Mouse (Mus musculus): Measurements from ENCODE around the gene 9930111J21Rik1. TPM values are rescaled to one million over a fixed set of nuclear protein-coding genes. Genes with fewer than 3 reads are reported as not detected.
"Not testable (repeated sequence)": the region's sequence is repeated elsewhere in the genome, so short reads cannot be mapped to it uniquely, and the experiment has no call there.

The 9930111J21Rik1 gene
- total RNA-seq, 2 experiments from 2014 or later: 0.52 to 1.6 TPM

DNA sequence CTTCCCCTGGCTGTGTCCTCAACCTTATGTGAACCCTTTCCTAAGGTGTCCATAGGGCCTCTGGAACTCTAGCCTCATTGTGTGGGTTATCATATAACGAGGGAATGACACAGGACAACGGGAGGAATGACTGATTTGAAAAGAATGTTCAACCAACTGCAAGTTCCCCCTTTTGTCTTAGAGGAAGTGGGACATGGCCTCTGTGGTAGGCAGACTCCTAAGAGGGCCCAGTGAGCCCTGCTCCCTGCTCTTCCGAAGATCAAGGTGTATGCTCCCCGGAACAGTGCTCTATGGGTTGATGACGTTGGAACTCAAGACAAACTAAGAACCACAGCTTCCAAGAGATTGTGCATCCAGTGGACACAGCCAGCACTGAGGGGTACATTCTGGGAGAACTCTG is 55.4 kb downstream of the 9930111J21Rik1 start:
- not testable (repeated sequence) for DNase-seq (ENCODE audit: low spot score in 2 of 2)

DNA sequence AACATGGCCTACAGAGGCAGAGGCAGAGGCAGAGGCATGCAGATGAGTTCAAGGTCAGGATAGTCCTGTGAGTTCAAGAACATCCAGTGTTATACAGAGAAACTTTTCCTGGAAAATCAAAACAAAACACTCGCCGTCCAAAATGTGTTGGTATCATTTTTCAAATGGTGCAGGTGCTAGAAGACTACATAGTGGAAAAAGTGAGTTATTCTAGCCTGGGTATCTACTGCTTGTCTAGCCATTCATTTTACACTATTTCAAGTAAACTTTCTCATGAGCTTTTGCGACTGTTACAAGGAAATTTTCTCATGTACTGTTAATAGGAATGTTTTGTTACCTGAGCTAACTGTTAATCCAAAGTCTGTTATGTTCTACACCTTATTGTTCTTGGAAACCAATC is 60.8 kb downstream of the 9930111J21Rik1 start:
- DNase-seq (ENCODE audit: low spot score in 2 of 2): no peak

DNA sequence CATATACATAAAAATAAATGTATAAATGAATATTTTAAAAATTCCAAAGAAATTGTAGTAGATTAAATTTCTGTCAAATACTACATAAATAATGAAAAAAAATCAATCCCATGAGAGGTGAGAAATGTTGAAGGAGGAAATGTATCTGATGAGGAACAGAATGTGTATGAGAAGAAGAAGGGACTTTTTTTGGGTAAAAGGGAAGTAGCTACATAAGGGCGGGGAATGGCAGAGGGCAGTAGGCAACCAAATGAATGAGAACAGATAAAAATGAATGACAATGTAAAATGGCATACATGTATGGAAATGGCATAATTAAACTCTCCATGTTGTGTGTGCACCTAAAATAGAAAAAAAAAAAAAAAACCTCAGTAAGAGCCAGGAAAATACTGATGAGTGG is 65.6 kb downstream of the 9930111J21Rik1 start:
- no peak for DNase-seq (ENCODE audit: low spot score in 2 of 2)

DNA sequence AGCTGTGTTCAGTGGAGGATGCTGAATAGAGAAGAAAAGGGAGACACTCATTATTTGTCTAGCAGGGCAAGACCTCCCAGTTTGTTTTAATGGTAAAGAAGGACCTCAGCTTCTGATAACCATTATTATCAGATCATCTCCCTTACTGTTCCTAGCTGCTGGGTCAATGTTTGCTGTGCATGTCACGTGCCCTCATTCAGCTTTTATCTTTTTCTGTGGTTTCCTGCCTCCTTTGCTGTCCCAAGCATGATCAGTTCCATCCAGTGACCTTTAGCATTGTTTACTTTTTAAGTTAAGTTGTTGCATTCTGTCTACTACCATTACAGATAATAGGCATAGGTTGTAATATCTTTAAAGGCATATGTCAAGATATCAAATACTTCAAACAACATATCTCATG is 70.7 kb downstream of the 9930111J21Rik1 start:
- DNase-seq (ENCODE audit: low spot score in 2 of 2): no peak

DNA sequence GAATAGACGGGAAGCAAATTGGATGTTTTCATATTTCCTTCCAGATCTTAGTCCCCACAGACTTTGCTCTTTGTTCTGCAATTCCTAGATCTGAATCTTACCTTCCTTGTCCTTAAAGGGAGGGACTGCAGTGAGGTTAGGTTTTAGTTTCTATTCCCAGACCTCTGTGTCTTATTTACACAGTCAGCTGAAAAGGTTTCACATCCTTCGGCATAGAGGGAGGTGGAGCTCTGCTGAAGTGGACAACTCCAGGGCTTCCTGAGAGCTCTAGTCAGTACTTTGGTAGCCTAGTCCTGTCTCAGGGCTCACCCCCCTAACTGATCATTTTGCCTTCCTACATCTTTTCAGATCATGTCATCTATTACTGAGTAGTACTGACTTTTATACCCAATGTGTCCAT is 77.2 kb downstream of the 9930111J21Rik1 start, which contains the start of gene Gm5431:
Gene Gm5431 (minus strand): TSS at position 194 of the 400 bp plus-strand sequence.
- no peak for DNase-seq (ENCODE audit: low spot score in 2 of 2)

DNA sequence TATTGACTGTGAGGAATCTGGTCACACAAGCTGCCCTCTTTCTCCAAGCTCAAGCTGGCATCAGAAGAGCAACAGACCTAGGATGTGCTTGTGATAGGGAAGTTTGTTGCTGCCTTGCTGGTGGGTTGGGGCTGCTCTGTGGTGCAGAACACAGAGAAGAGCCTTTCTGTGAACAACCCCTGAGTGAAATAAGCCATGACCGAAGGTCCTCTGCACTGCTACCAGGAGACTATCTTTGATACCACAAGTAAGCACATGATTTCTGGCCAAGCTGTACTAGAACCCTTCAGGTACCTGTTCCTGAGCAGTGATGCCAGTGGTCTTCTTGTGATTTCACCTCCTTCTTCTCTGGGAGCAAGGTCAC is 77.6 kb downstream of the 9930111J21Rik1 start:
- DNase-seq (ENCODE audit: low spot score in 2 of 2): not testable (repeated sequence)

DNA sequence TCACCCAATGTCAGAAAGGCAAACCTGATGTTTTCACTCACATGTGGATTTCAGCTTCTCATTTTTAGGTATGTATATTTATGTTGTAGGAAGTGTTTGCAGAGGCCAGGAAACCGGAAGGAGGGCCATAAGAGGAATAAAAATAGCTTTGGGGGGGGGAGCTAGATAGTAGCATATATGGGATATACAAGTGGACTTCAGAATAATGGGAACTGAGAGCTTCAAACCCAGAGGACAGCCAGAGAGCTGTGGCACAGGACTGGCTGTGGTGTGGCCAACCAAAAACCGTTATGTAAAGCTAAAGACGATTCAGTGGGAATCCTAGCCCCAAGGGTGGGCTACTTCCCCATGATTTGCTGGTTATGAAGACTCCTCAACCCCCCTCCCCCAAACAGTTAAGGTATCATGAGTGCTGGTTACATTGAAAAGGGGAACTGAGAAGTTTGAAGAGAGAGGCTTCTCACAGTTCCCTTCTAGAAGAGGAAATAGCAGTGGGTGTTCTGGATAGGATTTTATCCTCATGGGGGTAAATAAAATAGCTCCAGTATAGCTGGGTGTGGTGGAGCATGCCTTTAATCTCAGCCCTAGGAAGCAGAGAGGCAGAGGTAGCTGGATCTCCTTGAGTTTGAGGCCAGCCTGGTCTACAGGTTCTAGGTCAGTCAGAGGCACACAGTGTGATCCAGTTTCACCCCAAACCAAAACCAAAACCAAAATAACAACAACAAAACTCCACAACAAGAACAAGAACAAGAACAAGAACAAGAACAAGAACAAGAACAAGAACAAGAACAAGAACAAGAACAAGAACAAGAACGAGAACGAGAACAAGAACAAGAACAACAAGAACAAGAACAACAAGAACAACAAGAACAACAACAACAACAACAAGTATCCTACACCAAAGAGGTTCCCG is 78.3 kb downstream of the 9930111J21Rik1 start:
- DNase-seq (ENCODE audit: low spot score in 2 of 2): not testable (repeated sequence)

DNA sequence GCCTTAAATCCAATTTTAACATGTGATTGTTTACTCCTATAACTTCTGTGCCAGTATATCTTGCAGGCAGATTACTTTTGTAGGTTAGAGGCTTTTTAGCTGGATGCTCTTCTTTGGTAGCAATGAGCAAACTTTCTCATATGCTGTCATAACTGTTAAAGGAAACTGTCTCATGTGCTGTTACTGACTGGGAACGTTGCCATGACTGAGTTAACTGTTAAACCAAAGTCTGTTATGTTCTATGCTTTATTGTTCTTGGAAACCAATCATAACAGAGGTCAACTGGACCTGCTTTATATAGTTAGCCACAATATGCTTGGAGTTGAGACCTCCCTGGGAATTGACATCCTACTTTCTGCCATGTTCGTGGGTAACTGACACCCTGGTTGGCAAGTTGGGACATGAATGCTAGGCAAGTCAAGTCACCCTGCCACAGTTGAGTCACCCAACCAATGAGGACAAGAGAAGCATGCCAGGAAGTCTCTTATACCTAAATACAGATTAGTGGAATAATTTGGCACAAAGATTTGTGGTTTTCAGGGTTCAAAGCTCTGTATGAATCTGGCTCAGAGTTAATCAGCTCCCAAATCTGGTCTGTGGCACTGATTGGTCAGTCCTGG is 80.3 kb downstream of the 9930111J21Rik1 start:
- no peak for DNase-seq (ENCODE audit: low spot score in 2 of 2)

Other genes with a start within 250 kb of the 9930111J21Rik1 start
- 100 to 1,000 TPM; 285 to 287 TPM for gene Rack1, start 179.1 kb downstream of the 9930111J21Rik1 start, total RNA-seq (2021)
- gene Trim41, start 162.0 kb downstream of the 9930111J21Rik1 start, total RNA-seq (2021): 10 to 100 TPM; 47.1 to 48.6 TPM
- gene Trim7, start 153.3 kb downstream of the 9930111J21Rik1 start, total RNA-seq (2021): 1 to 10 TPM; 2.4 to 3.3 TPM
- gene Gm12184, start 152.7 kb downstream of the 9930111J21Rik1 start, total RNA-seq (2021): 1 to 10 TPM; 1.4 to 1.9 TPM
- gene Irgm1, start 107.7 kb downstream of the 9930111J21Rik1 start, total RNA-seq (2021): 1 to 10 TPM; 4.2 to 5.2 TPM
- gene Gm5431, start 77.2 kb downstream of the 9930111J21Rik1 start, total RNA-seq (2021): under 1 TPM; 0.39 to 0.41 TPM
- 1 to 10 TPM in 1 of 2 experiments, under 1 TPM in 1; 0.81 to 1.2 TPM for gene Psme2b, start 33.2 kb downstream of the 9930111J21Rik1 start, total RNA-seq (2021)
- not detected for gene Olfr56, start 509 bp downstream of the 9930111J21Rik1 start, total RNA-seq (2021)
- gene Gm12185, start 12.8 kb upstream of the 9930111J21Rik1 start, total RNA-seq (2021): not detected
- gene Tgtp1, start 14.8 kb upstream of the 9930111J21Rik1 start, total RNA-seq (2021): under 1 TPM in 1 of 2 experiments, not detected in 1; 0.30 TPM
- 1 to 10 TPM in 1 of 2 experiments, under 1 TPM in 1; 0.91 to 1.4 TPM for gene 9930111J21Rik2, start 71.8 kb upstream of the 9930111J21Rik1 start, total RNA-seq (2021)
- gene Tgtp2, start 84.8 kb upstream of the 9930111J21Rik1 start, total RNA-seq (2021): not detected
- under 1 TPM; 0.31 to 0.65 TPM for gene Ifi47, start 97.2 kb upstream of the 9930111J21Rik1 start, total RNA-seq (2021)
- not detected for gene Olfr1396, start 135.5 kb upstream of the 9930111J21Rik1 start, total RNA-seq (2021)
- gene Olfr1395, start 162.9 kb upstream of the 9930111J21Rik1 start, total RNA-seq (2021): not detected
- gene Olfr1394, start 175.0 kb upstream of the 9930111J21Rik1 start, total RNA-seq (2021): not detected
- gene Btnl9, start 207.8 kb upstream of the 9930111J21Rik1 start, total RNA-seq (2021): under 1 TPM in 1 of 2 experiments, not detected in 1; 0.07 TPM
- gene Zfp62, start 223.9 kb upstream of the 9930111J21Rik1 start, total RNA-seq (2021): 10 to 100 TPM; 28.2 to 35.5 TPM

Data from layer of hippocampus, postnatal 14 days (tissue).